Mouse (Mus musculus) thymus, adult 2 months (tissue): ENCODE results near the gene Lrrc57.

ENCODE experiments used
- CTCF ChIP-seq: fragments of 200-500 bp; IDR thresholded peaks from 2 replicates; pipeline ENCODE4 v1.5.1; 2012; ENCODE audit warnings: mild to moderate bottlenecking, control low read depth, low read length, moderate library complexity, borderline replicate concordance; ENCODE audit not compliant: control insufficient read depth, poor library complexity, insufficient read depth; ENCODE audit errors: extremely low read depth
- POLR2A ChIP-seq: fragments of 200-500 bp; IDR thresholded peaks from 2 replicates; pipeline ENCODE4 v1.6.1; 2012; ENCODE audit warnings: mild to moderate bottlenecking, low read length, control low read depth, moderate library complexity; ENCODE audit not compliant: control insufficient read depth, poor library complexity, insufficient read depth; ENCODE audit errors: extremely low read depth

DNA sequence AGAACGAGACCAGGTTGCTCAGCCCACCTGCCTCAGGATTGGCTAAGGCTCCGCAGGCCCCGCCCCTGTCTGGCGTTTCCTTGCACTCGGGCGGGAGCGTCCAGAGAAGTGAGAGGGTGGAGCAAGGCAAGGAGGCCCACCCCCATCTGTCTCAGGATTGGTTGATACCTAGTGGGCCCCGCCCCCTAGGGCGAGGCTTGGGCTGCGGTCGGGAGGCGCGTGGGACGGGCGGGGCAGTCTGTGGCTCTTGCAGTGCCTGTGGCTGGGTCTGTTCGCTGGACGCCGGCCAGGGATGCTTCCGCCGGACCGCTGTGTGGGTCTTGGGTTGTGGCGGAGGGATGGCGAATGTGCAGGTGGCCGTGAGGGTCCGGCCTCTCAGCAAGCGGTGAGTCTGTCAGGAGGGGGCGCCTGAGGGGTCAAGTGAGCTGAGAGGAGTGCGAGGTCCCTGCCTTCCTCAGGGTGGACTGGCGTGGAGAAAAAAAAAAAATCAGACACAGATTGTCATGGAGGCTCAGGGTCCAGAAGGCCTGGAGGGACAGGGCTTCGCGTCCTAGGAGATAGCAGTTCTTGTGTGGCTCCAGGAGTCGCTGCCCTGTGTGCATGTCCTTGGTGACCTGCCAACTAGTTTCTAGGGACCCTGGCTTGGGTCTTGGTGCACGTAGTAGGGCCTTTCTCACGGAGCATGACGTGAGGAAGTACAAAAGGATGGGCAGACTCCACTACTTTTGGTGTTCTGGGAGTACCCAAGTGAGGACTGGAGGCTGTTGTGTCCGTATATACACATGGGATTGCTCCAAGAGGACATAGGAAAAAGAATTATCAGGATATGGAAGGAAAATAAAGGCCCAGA, 19.8 kb upstream of the Lrrc57 start, which contains the start of gene Stard9:
- peak; percentile 49; the same call in 1 of the 2 replicates for TF ChIP-seq POLR2A
- peak; percentile 73; the same call in 1 of the 2 replicates for TF ChIP-seq CTCF
